Mouse (Mus musculus) regulatory T cell (primary cell): ENCODE results near the gene Cops2.

Experiments used
- in situ Hi-C: fragments of 300-600 bp; cut with MboI, MseI; formaldehyde crosslinking; loops from one replicate; pipeline ENCODE4 v1.15.1; 2025; ENCODE audit warnings: high pct_unique_total_duplicates

The Cops2 gene

DNA sequence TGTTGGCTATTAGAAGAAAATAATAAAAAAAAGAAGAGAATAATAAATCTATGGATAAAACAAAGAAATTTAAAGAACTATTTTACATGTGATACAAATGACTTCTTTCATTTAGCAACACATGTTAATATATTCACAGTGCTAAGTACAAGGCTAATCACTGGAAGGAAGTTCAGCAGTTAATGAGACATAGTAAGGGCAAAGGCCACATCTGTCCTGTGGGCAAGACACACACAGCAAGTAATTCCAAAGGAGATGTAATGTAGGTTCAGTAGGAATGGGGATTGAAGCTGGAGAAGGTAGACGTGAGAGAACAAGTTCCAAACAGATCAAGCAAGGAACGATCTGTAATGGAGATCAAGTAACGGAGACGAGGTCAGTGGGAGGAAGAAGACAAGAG lies 74.5 kb downstream of the Cops2 start:
- in situ Hi-C loops: loop anchor here (25.0 kb wide), 1 partner anchor 1553 kb away; the partner anchor contains the start of genes Astl and Dusp2

DNA sequence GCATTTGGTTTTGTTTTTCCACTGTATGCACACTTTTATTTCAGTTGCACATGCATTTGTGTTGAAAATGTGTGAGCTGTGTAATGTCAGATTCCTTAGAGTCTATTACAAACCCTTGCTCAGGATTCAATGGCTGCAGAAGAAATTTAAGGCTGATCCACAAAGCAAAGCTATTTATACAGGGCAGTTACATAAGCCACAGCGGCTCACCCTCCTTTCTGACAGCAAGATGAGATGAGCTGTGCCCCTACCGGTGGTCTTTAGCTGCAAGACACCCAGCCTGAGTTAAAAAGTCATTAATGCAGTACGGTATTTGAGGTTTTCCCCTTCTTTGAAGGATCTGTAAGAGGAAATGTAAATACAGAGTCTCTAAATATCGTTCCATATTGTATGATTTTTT lies 75.1 kb downstream of the Cops2 start:
- in situ Hi-C loops: loop anchor here (25.0 kb wide), 1 partner anchor 1553 kb away; the partner anchor contains the start of genes Astl and Dusp2

DNA sequence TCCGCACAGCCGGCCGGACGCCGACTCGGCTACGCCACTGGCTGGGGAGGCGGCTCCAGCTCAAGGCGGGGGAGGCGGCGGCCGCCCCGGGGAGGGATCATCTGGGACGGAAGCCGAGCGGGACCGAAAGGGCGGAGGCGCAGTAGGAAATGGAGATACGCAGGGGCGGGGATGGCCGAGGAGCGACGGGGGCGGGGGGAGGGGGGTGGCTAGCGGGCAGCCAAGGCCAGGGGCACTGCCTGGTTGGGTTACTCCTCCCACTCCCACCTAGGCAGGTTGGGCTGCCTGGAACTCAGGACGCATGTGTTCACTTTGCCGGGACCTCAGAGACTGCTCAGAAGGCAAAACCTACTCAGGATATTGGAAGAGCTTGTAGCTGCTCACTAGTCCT lies 76.2 kb downstream of the Cops2 start, which contains the start of gene Secisbp2l:
Gene Secisbp2l, minus strand, starts transcription at position 152 of the 391 bp plus-strand sequence.
- in situ Hi-C loops: loop anchor here (25.0 kb wide), 1 partner anchor 1555 kb away; the partner anchor contains the start of genes Astl and Dusp2

DNA sequence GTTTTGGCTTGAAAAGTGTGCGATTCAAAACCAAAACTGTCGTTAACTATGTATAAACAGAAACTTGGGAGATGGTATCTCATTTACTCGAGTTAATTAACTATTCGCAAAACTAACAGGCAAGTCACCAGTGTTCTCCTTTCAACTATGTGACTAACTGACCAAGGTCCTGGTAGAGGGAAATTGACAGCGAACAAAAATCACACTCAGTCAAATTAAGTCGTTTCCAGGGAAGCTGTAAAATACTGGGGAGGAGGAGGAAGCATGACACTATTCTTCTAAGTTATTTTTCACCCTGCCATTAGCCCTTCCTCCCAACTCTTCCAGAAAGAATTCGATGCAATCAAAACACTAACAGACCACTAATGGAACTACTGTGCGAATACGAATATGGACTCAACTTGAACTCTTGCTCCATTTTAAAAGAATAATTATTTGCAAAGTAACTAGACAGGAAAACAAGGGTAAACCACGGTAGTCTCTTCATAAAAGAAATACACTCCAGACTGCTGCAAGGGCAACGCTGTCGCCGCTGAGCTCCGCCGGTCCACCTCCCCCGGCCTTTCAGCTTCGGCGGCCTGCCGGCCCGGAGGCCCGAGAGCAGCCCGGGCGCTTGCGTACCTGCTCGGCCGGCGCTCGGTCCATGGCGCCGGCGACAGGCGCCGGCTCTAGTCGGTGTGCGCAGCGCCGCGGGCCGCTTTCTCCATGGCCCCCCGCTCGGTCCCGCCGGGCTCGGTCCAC lies 76.8 kb downstream of the Cops2 start:
- in situ Hi-C loops: loop anchor here (25.0 kb wide), 1 partner anchor 1555 kb away; the partner anchor contains the start of genes Astl and Dusp2

DNA sequence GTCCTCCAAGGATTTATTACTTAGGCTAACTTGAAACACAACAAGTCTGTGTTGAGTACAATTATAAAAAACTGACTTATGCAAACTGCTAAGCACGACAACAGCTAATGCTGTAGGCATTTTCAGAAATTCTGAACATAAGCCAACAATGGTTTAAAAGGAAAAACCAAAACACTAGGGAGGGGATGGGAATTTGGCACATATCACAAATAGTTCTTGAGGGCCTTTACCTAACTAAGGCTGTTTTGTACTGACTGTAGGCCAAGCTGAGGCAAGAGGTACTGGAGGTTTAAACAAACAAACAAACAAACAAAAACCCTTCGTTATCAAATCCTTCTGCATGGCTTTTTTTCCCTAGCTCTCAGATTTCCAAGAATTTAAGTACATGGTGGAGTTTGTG lies 77.9 kb downstream of the Cops2 start:
- in situ Hi-C loops: loop anchor here (25.0 kb wide), 1 partner anchor 1556 kb away; the partner anchor contains the start of genes Astl and Dusp2
